Mouse (Mus musculus): ENCODE measurements at regions not wholly inside any gene's neighbourhood (a gene's known extent, or its start where the extent isn't known, plus 50 kb on each side); places are given as distances from the start of the nearest gene placed in this dataset.

GRCm38 (mm10) chr9:116452050-116452449, 276.9 kb upstream of the Tgfbr2 start:
- peaks cover 4 to 10% of the 10 kb centered on the region in 2 experiments for H3K4me1 ChIP-seq (ENCODE audit: control insufficient read depth in 1 of 2, insufficient read depth in 2 of 2)
- in situ Hi-C loops (cut with MboI; ENCODE audit: low pct_ligation_motif_present, low pct_unique_long_range_greater_than_20kb, low sequenced_read_pairs) (no loop called here), dilution Hi-C loops (cut with MboI; ENCODE audit: extremely low pct_ligation_motif_present, extremely low pct_unique_long_range_greater_than_20kb, low sequenced_read_pairs) (no loop called here)
- H3K4me2 ChIP-seq (ENCODE audit: insufficient read depth, low read depth, poor library complexity, severe bottlenecking) = no peak overlapping the region
- DNase-seq (ENCODE audit: extremely low read depth) = no peak
- H3K4me3 ChIP-seq (replicated peaks in 1 of 3; ENCODE audit: low read depth in 2 of 3, low read length in 2 of 3, poor library complexity in 1 of 3) = no peak overlapping the region
- no peaks in the 10 kb centered on the region for H3K9me3 ChIP-seq (replicated peaks; ENCODE audit: low read length)
- H3K79me2 ChIP-seq (replicated peaks; ENCODE audit: control insufficient read depth, extremely low read depth, insufficient read depth, poor library complexity, severe bottlenecking) = no peaks in the 10 kb centered on the region
- H3K36me3 ChIP-seq (replicated peaks in 1 of 2; ENCODE audit: control insufficient read depth in 1 of 2, insufficient read depth in 1 of 2, low read length in 1 of 2) = no peaks in the 10 kb centered on the region
- H3K9ac ChIP-seq (ENCODE audit: insufficient read depth, low read depth) = no peak overlapping the region
- H3K27ac ChIP-seq (ENCODE audit: insufficient read depth, low read depth) = no peak overlapping the region
- H3K27me3 ChIP-seq (replicated peaks) = no peaks in the 10 kb centered on the region
- TF ChIP-seq E2F4 (IDR thresholded peaks at IDR 0.05; ENCODE audit: insufficient replicate concordance, low read depth, low read length) = no peak
- no peak for TF ChIP-seq CHD2 (IDR thresholded peaks at IDR 0.05; ENCODE audit: low read length)
- TF ChIP-seq USF1 (IDR thresholded peaks at IDR 0.05; ENCODE audit: low read depth, low read length) = no peak
- TF ChIP-seq SMC3 (IDR thresholded peaks at IDR 0.05; ENCODE audit: low read depth, low read length) = no peak
- no peak for TF ChIP-seq IRF4 (IDR thresholded peaks at IDR 0.05; ENCODE audit: low read depth, low read length)
- TF ChIP-seq ZMIZ1 (IDR thresholded peaks at IDR 0.05; ENCODE audit: low read depth, low read length) = no peak
- TF ChIP-seq BHLHE40 (IDR thresholded peaks at IDR 0.05; ENCODE audit: low read depth, low read length) = no peak
- no peak for TF ChIP-seq CTCF (conservative IDR thresholded peaks at IDR 0.05 in 1 of 2, IDR thresholded peaks at IDR 0.05 in 1 of 2; ENCODE audit: low read depth in 2 of 2, low read length in 2 of 2)
- no peak for TF ChIP-seq USF2 (conservative IDR thresholded peaks at IDR 0.05; ENCODE audit: low read depth, low read length)

GRCm38 (mm10) chr9:116450829-116451228, 275.7 kb upstream of the Tgfbr2 start:
- in situ Hi-C loops (cut with MboI; ENCODE audit: low pct_ligation_motif_present, low pct_unique_long_range_greater_than_20kb, low sequenced_read_pairs) (no loop called here), dilution Hi-C loops (cut with MboI; ENCODE audit: extremely low pct_ligation_motif_present, extremely low pct_unique_long_range_greater_than_20kb, low sequenced_read_pairs) (no loop called here)
- H3K27me3 ChIP-seq (replicated peaks) = no peaks in the 10 kb centered on the region
- H3K9ac ChIP-seq (ENCODE audit: insufficient read depth, low read depth) = no peak overlapping the region
- TF ChIP-seq MAX (IDR thresholded peaks at IDR 0.05; ENCODE audit: low read length) = no peak
- TF ChIP-seq BHLHE40 (IDR thresholded peaks at IDR 0.05; ENCODE audit: low read depth, low read length) = no peak
- TF ChIP-seq PAX5 (IDR thresholded peaks at IDR 0.05; ENCODE audit: low read length) = no peak
- TF ChIP-seq JUND (conservative IDR thresholded peaks at IDR 0.05; ENCODE audit: low read depth, low read length) = no peak
- no peak for TF ChIP-seq ZKSCAN1 (IDR thresholded peaks at IDR 0.05; ENCODE audit: borderline replicate concordance, low read depth, low read length)
- TF ChIP-seq E2F4 (IDR thresholded peaks at IDR 0.05; ENCODE audit: insufficient replicate concordance, low read depth, low read length) = no peak
- TF ChIP-seq MYC (IDR thresholded peaks at IDR 0.05; ENCODE audit: low read depth, low read length) = no peak
- no peak for TF ChIP-seq NRF1 (IDR thresholded peaks at IDR 0.05; ENCODE audit: low read depth, low read length)
- TF ChIP-seq RCOR1 (conservative IDR thresholded peaks at IDR 0.05; ENCODE audit: low read depth, low read length) = no peak
- TF ChIP-seq ZMIZ1 (IDR thresholded peaks at IDR 0.05; ENCODE audit: low read depth, low read length) = no peak
- TF ChIP-seq SIN3A (IDR thresholded peaks at IDR 0.05; ENCODE audit: low read length) = no peak
- no peak for TF ChIP-seq ETS1 (conservative IDR thresholded peaks at IDR 0.05; ENCODE audit: low read depth, low read length)
- no peak for TF ChIP-seq IRF4 (IDR thresholded peaks at IDR 0.05; ENCODE audit: low read depth, low read length)
- no peak for TF ChIP-seq CHD2 (IDR thresholded peaks at IDR 0.05; ENCODE audit: low read length)
- no peak for TF ChIP-seq HCFC1 (IDR thresholded peaks at IDR 0.05; ENCODE audit: low read depth, low read length)
- TF ChIP-seq GABPA (IDR thresholded peaks at IDR 0.05; ENCODE audit: insufficient replicate concordance, low read depth, low read length) = no peak
- TF ChIP-seq EP300 (IDR thresholded peaks at IDR 0.05; ENCODE audit: low read length) = no peak
- no peak overlapping the region for H3K27ac ChIP-seq (ENCODE audit: insufficient read depth, low read depth)
- peaks cover 4 to 10% of the 10 kb centered on the region in 2 experiments for H3K4me1 ChIP-seq (ENCODE audit: control insufficient read depth in 1 of 2, insufficient read depth in 2 of 2)
- H3K4me2 ChIP-seq (ENCODE audit: insufficient read depth, low read depth, poor library complexity, severe bottlenecking) = no peak overlapping the region
- H3K79me2 ChIP-seq (replicated peaks; ENCODE audit: control insufficient read depth, extremely low read depth, insufficient read depth, poor library complexity, severe bottlenecking) = no peaks in the 10 kb centered on the region
- peak overlapping the region in 1 of 3 experiments; percentile 17 for H3K4me3 ChIP-seq (replicated peaks in 1 of 3; ENCODE audit: low read depth in 2 of 3, low read length in 2 of 3, poor library complexity in 1 of 3)
- no peaks in the 10 kb centered on the region for H3K9me3 ChIP-seq (replicated peaks; ENCODE audit: low read length)
- no peaks in the 10 kb centered on the region for H3K36me3 ChIP-seq (replicated peaks in 1 of 2; ENCODE audit: control insufficient read depth in 1 of 2, insufficient read depth in 1 of 2, low read length in 1 of 2)
- DNase-seq (ENCODE audit: extremely low read depth) = no peak
